Mouse (Mus musculus) bone marrow, adult 2 months (tissue): ENCODE measurements around the gene Il12rb1. TPM values are rescaled to one million over a fixed set of nuclear protein-coding genes. Genes with fewer than 3 reads are reported as not detected.

Experiments used
- H3K27ac ChIP-seq: fragments of 200-500 bp; 2 replicates; pipeline ENCODE4 v1.5.1; 2012; ENCODE audit warnings: low read depth, mild to moderate bottlenecking, control low read depth, inconsistent platforms, low read length; ENCODE audit not compliant: control insufficient read depth, poor library complexity, insufficient read depth
- H3K4me1 ChIP-seq: fragments of 200-500 bp; 2 replicates; pipeline ENCODE4 v1.6.1; 2011; ENCODE audit warnings: low read length; ENCODE audit not compliant: control insufficient read depth, insufficient read depth
- H3K4me3 ChIP-seq: fragments of 200-500 bp; replicated peaks from 2 replicates; pipeline ENCODE3; 2011; ENCODE audit warnings: mild to moderate bottlenecking, low read depth, low read length, control low read depth; ENCODE audit not compliant: control insufficient read depth
- CTCF ChIP-seq: fragments of 200-500 bp; IDR thresholded peaks from 2 replicates; pipeline ENCODE4 v1.5.1; 2011; ENCODE audit warnings: low read length, control low read depth; ENCODE audit not compliant: control insufficient read depth, insufficient read depth
- POLR2A ChIP-seq: fragments of 200-500 bp; IDR thresholded peaks from 2 replicates; pipeline ENCODE4 v1.6.1; 2011; ENCODE audit warnings: low read depth, mild to moderate bottlenecking, control low read depth, low read length, borderline replicate concordance; ENCODE audit not compliant: control insufficient read depth
- WGBS: fragments of 180-500 bp; shearing (Covaris S2); methylation state at CpG from one replicate; pipeline ENCODE4 v1.1.7; 2018; 5-methylcytosine and 5-hydroxymethylcytosine counted together
- polyA plus RNA-seq: library from polyadenylated mRNA; stranded (reverse); fragments of >200 nt; gene quantifications from 2 replicates; pipeline ENCODE4 v1.2.4, GENCODE M21; 2011; ENCODE audit warnings: low replicate concordance; ENCODE audit not compliant: missing spikeins, insufficient read depth, insufficient read length

The Il12rb1 gene
- polyA plus RNA-seq = 0.36 and 1.9 TPM in 2 replicates

DNA sequence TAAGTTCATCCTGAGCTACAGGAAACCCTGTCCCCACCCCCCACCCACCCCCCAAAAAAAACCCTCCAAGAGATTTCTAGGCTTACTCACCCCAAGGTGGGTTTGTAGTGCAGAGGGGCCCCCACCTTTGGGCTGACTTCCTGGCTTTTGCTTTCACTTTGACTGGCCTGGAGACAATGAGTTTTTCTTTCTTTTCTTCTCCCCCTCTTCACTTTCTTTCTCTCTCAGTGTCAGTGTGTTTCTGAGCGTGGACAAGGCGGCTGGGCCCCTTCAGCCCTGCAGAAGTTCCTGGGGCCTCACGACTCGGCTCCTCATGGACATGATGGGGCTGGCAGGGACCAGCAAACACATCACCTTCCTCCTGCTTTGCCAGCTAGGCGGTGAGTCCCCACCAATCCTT is at the start of gene Il12rb1:
Gene Il12rb1 (plus strand): TSS at position 211 of the 400 bp plus-strand sequence.
- 15% methylated on average over 5 of the region's 5 CpGs for WGBS
- Histone ChIP-seq H3K27ac (peak within 1 kb of the TSS; percentile 89), H3K4me3 (peak within 1 kb of the TSS; percentile 7), H3K4me1 (peaks cover 10% of the 10 kb centered on the region; the same call in 1 of the 2 replicates)
- TF ChIP-seq POLR2A (no peak), CTCF (no peak)

DNA sequence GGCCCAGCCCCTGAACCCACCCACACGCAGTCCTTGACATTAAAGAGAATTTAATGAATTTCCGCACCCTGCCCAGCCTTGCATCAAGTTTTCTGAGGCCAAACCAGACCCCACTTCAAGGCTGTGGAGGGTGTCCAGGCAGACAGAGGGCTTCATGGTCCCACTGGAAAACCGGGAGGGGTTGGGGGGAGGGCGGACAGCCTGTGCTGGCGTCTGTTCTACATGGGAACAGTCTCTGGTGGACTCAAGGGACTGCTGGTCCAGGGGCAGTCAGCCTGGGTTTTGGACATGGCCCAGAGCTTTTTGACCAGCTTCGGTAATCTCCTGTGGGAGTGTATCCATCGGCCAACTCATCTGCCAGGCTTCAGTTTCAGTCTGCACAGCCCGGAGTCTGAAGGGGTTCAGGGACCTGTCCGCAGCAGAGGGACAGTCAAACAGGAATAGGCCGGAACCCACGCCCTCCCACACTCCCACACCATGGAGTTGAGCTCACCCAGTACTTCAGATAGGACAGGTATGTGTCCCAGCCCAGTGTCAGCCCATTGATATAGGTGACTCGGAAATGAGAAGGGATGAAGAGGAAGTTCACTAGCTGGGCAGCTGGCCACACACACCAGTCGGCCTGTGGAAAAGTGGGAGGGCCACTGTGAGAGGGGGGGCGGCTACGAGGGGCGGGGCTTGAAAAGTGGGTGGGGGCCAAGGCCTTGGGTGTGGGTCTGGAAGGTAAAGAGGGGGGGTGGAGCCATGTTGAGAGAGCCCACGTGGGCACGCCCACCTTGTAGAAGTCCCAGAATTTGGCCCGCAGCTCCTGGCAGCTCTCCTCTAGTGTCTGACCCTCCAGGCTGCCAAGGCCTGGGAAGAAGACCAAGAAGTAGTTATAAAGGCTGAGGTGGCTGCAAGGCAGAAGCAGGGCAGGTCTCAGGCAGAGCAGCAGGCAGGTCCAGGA is 49.4 kb upstream of the Il12rb1 start:
- no peak overlapping the region for H3K4me3 ChIP-seq
- no peak overlapping the region for H3K27ac ChIP-seq
- 76% methylated on average over 19 of the region's 19 CpGs for WGBS
- peaks cover 8% of the 10 kb centered on the region for H3K4me1 ChIP-seq
- TF ChIP-seq POLR2A (no peak), CTCF (no peak)

- TF ChIP-seq CTCF (no peak), POLR2A (no peak)
- WGBS = under 1% methylated on average over 22 of the region's 22 CpGs
- peaks cover 10% of the 10 kb centered on the region for H3K4me1 ChIP-seq
Measured at GRCm38 (mm10) chr8:70760350-70760749, 47.9 kb upstream of the Il12rb1 start.

GRCm38 (mm10) chr8:70760775-70761406 is 47.4 kb upstream of the Il12rb1 start, which contains the start of gene Mpv17l2:
Gene Mpv17l2 (minus strand): TSS chr8:70760946.
- WGBS = under 1% methylated on average over 54 of the region's 55 CpGs
- peak within 1 kb of the TSS; percentile 70 for H3K4me3 ChIP-seq
- no peak for TF ChIP-seq CTCF
- TF ChIP-seq POLR2A = peak; percentile 84
- peaks cover 12% of the 10 kb centered on the region for H3K4me1 ChIP-seq
- peak within 1 kb of the TSS; percentile 87 for H3K27ac ChIP-seq

More at GRCm38 (mm10) chr8:70760350-70760749, 47.9 kb upstream of the Il12rb1 start:
- Histone ChIP-seq H3K27ac (peak overlapping the region; percentile 87), H3K4me3 (peak overlapping the region; percentile 70)

DNA sequence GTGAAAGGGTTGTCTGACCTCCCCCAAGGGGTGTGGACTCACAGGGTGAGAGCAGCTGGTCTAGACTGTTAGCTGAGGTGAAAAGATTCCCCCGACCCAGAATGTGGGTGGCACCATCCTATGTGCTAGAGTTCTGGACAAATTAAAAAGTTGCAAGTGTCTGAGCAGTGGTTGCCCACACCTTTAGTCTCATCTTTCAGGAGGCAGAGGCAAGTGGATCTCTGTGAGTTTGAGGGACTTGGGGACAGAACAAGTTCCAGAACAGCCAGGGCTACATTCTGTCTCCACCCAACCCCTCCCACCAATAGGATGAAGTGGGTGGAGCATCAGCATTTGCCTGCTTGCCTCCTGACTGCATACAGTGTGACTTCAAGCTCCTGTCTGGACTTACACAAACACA is 46.1 kb upstream of the Il12rb1 start:
- 0 out of 2 replicates have a peak overlapping the region, but pooled peaks have one; percentile 16 for H3K27ac ChIP-seq
- H3K4me3 ChIP-seq = no peak overlapping the region
- TF ChIP-seq CTCF = no peak
- TF ChIP-seq POLR2A = no peak

GRCm38 (mm10) chr8:70763354-70763753 is 44.9 kb upstream of the Il12rb1 start:
- WGBS = under 1% methylated on average over 3 of the region's 3 CpGs
- H3K4me3 ChIP-seq = no peak overlapping the region
- peaks cover 21% of the 10 kb centered on the region for H3K4me1 ChIP-seq
- H3K27ac ChIP-seq = peak overlapping the region; percentile 38; the same call in 1 of the 2 replicates
- TF ChIP-seq CTCF (peak; percentile 86), POLR2A (no peak)

More for the DNA sequence above, 46.1 kb upstream of the Il12rb1 start:
- H3K4me1 ChIP-seq = peaks cover 20% of the 10 kb centered on the region
- 56% methylated on average over 1 of the region's 1 CpGs for WGBS

DNA sequence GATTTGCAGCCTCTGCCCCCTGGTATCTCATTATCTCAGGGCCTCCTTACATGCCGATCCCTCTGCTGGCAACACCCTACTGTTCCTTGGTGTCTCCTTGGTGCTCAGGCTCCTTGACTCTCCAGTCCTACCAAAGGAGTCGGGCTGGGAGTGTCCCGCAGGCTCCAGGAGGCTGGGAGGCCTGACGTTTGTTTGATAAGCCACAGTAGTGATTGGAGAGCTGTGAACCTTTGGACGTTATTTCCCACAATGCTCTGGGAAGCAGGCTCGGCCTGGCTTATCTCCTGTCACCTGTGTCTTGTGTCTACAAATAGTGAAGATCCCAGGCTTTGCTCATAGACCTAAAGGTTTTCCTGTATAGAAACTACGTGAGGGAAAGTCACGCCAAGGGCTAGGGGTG is 44.2 kb upstream of the Il12rb1 start:
- Histone ChIP-seq H3K4me1 (peaks cover 26% of the 10 kb centered on the region), H3K4me3 (no peak overlapping the region), H3K27ac (peak overlapping the region; percentile 38)
- no peak for TF ChIP-seq CTCF
- no peak for TF ChIP-seq POLR2A
- WGBS = 59% methylated on average over 8 of the region's 8 CpGs

- H3K27ac ChIP-seq = peak overlapping the region; percentile 70
- peaks cover 28% of the 10 kb centered on the region for H3K4me1 ChIP-seq
- no peak overlapping the region for H3K4me3 ChIP-seq
- 89% methylated on average over 13 of the region's 13 CpGs for WGBS
- no peak for TF ChIP-seq CTCF
- no peak for TF ChIP-seq POLR2A
Measured at GRCm38 (mm10) chr8:70764676-70765075, 43.6 kb upstream of the Il12rb1 start.
